Mouse (Mus musculus) erythroblast, embryonic 14.5 days (primary cell): ENCODE measurements around the gene Tll1.

Experiments used
- GATA1 ChIP-seq: IDR thresholded peaks from 2 replicates; pipeline ENCODE4 v1.6.1; 2012; ENCODE audit warnings: low read length, inconsistent platforms, mixed read lengths
- TAL1 ChIP-seq: IDR thresholded peaks from 3 replicates; pipeline ENCODE4 v1.6.1; 2012; ENCODE audit warnings: low read length, inconsistent platforms, mixed read lengths

DNA sequence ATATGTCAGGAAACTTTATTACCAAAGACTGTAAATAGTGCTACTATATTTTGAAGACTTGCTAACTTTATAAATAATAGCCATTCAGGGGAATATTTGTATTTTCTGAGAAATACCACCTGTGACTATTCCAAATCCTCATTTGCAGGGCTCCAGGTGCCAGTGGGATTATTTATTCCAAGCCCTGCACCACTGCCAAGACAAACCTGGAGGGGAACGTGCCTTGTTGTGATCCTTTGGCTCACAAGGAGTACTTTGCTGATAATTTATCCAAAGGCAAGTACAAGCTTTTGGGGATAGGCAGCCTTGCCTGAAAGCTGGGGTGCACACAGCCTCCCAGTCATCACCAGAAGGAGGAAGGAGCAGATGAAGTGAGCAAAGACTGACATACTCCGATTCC is 32.3 kb downstream of the Tll1 start:
- TF ChIP-seq GATA1 (no peak), TAL1 (no peak)
